Mouse (Mus musculus): ENCODE data around the gene Hyal2.
A peak's percentile ranks its signal among the peaks of the same experiment; 100 is the strongest.
"Not testable (repeated sequence)": the region's sequence is repeated elsewhere in the genome, so short reads cannot be mapped to it uniquely, and the experiment has no call there.

Gene Hyal2

GRCm38 (mm10) chr9:107547026-107547425 lies 20.7 kb upstream of the Hyal2 start, which contains the start of gene Zmynd10:
TSS of gene Zmynd10 (plus strand) at chr9:107547298.
- DNase-seq = peak; percentile 93

DNA sequence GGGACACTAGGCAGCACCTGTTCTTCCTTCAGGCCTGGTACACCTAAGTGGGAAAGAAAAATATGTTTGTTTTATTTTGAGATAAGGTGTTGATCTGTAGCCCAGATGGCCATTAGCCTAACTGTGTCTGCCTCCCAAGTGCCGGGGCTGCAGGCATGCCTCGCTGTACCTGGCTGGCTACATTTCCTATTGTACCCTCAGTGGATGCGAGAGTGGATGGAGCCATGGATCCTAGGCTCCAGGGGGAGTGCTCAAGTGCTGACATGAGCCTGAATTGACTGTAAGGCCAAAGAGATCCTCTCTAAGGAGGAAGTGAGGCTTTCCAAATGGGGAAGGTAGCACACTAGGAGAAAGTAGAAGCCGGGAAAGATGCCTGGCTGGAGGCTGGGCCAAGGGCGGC lies 19.8 kb upstream of the Hyal2 start:
- DNase-seq = no peak

DNA sequence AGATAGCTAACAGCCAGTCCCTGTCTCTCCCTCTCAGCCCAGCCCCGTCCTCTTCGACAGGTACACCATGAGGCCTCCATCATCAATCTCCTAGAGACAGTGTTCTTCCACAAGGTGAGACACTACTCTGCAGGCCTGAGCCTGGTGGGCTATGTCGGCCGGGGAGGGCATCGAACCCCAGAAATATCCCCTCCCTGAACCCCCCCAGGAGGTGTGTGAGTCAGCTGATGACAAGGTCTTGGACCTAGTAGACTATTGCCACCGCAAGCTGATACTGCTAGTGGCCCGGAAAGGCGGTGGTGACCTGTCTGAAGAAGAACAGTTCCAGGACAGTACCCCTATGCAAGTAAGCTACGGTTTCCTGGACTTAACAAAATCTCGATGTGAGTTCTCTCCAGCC lies 18.9 kb upstream of the Hyal2 start:
- no peak for DNase-seq

GRCm38 (mm10) chr9:107549297-107550074 lies 18.3 kb upstream of the Hyal2 start:
- no peak for DNase-seq

GRCm38 (mm10) chr9:107550491-107551116 lies 17.1 kb upstream of the Hyal2 start:
- DNase-seq = no peak

GRCm38 (mm10) chr9:107551117-107551889 lies 16.4 kb upstream of the Hyal2 start, which contains the start of gene Rassf1:
TSS of gene Rassf1 (plus strand) at chr9:107551555.
- DNase-seq = peak; percentile 83

DNA sequence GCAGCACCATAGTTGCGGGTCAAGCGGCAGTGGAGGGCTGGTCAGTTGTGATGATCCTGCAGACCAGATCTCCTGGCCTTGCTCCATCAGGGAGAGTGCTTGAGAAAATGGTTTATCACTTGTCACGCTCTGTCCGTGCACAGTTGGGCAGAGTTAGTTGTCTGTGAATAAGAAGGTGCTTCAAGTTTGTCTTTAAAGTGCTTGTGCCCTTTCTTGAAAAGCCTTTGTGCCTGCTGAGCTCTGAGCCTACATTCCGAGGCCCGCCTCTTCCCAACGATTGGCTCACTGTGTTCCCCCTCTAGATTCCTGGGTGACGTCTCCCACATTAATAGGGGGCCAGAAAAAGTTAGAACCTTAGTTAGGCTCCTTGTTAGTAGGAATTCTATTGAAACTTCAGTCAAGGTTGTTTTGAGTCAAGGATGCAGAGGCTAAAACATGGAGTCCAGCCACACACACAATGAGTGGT lies 15.8 kb upstream of the Hyal2 start:
- no peak for DNase-seq

- DNase-seq = no peak
Measured at GRCm38 (mm10) chr9:107552690-107553393, 14.9 kb upstream of the Hyal2 start.

DNA sequence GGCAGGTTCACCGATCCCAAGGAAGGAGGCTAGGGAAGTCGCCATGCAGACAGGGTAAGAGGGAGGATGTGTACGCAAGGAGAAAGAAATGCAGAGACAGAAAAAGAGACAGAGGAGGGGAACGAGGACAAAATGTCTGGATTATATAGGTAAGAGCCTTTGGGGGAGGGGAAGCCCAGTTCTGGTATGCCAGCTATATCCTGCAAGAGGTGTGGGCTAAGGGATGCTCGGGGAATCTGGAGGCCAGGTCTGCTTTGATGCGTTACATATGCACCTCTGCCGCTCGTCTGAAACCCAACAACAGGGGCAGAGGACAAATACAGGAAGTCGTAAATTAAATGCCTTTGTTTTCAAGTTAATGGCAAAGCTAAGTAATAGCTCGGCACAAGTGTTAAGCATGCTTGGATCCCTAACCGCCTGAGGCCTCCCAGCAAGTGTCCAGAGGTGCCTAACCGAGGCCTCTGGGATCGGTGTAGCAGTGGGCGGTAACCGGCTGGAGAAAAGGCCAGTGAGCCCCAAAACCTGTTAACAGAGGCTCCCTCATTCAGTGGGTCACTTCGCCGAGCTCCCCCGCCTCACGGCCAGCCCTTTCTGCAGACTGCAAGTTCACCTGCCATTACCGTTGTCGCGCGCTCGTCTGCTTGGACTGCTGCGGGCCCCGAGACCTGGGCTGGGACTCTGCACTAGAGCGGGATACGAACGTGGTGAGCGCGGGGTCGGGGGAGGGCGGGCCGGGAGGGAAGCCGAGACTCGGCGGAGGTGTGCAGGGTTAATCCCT lies 14.0 kb upstream of the Hyal2 start:
- peak; percentile 72 for DNase-seq

DNA sequence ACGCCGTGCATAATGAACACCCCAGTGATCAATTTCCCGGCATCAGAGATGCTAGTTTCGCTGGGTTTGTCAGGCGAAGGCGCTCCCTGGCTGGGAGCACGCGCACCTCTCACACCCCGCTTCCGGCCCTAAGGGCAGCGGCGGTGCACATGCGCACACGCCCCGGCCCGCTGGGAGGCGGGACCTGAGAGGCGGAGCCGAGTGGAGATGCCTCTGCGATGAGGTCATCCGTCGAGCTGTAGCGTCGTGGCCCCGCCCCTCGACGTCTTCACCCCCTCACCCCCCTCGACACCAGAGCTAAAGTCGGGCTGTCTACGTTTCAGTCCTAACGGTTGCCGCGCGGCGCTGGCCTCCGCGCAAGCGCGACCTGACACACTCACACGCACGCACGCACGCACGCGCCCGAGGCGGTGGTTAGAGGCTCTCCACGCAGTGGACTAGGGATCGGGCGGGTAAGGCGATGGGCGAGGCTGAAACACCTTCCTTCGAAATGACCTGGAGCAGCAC lies 13.4 kb upstream of the Hyal2 start:
- DNase-seq = peak; percentile 97

- no peak for DNase-seq
Measured at GRCm38 (mm10) chr9:107555031-107555457, 12.7 kb upstream of the Hyal2 start.

GRCm38 (mm10) chr9:107555701-107556100 lies 12.0 kb upstream of the Hyal2 start:
- DNase-seq = no peak

- no peak for DNase-seq
Measured at GRCm38 (mm10) chr9:107556346-107556745, 11.4 kb upstream of the Hyal2 start.

DNA sequence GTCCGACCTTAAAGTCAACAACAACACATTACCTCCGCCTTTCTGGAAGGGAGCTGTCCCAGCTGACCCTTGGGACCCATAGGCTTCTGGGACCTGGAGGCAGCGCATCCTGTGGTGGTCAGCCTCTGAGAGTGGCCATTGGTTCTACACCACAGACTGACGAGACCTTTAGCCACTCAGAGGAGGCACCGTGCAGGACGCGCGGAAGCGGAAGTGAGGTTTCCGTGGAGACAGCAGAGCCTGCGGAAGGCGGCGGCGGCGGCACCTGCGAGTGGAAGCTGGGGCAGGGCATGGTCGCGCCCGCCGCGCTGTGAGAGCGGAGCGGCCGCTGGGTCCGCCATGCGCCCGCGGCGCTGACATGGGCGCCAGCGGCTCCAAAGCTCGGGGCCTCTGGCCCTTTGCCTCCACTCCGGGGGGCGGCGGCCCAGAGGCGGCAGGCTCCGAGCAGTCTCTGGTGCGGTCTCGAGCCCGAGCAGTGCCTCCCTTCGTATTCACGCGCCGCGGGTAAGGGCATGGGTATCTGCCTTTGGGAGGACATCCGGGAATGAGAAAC lies 4.6 kb upstream of the Hyal2 start, which contains the start of gene Tusc2:
Gene Tusc2, plus strand, starts transcription at position 227 of the 553 bp plus-strand sequence.
- peak; percentile 94 for DNase-seq

DNA sequence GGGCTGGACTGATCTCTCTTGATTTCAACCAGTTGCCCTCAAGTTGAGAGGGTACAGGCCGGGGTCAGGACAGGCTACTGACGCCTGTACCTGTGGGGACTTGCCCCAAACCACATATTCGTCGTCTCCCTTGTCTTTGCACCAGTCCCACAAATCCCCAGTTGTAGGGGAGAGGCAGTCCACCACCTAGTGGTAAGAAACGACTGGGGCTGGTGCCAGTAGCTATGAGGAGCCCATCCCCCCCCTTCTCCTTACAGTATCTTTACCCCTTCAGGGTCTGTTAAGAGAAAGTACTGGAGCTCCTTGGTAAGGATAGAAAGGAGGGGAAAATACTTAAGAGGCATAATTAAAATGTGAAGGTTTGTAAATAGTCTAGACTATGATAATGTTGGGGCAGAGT lies 2.2 kb upstream of the Hyal2 start:
- not testable (repeated sequence) for DNase-seq

DNA sequence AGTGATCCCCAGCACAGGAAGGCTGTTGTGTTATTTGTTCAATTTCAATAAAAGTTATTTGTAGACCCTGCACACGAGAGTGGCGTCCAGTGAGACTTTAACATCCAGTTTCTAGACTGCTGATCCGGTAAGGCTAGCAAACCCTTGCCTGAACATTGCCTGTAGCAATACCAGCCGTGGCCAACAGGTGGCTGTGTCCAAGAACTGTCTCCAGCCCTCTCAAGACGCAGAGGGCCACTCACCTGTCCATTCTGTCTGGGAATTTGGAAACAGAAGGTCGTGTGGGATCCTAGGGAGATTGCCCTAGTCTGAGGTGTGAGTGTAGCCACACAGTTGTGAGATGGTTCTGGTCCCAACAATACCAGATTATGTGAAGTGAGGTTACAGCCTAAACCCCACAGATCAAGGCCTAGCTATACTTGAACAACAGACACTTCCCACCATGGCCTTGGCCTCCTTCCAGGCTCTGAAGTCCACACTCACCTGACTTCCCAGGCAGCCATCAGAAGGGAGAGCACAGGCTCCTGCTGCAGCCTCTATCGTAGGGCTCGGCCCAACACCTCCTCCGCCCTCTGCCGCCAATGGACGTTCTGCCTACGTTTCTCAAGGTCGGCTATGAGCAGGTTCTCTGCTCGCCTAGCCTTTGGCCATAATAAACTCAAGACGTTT lies 1.6 kb upstream of the Hyal2 start:
- peak; percentile 81 for DNase-seq

DNA sequence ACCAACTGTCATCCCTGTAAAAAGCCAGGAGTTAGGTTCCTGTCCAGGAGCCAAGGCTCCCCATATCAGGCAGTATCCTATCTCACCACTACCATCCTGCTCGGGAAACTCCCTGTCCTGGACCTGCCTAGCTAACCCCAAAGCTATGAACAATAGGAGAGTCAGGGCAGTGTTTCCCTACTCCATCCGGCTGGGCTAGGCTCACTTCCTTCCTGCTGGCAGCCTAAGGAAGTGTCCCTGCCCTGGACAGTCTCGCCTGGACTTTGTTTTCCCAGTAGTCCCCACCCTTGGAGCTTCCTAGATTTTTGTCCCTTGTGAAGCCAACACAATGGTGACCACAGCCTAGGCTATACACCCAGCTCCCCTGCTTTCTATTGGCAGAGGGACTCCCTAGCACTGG lies 890 bp upstream of the Hyal2 start:
- DNase-seq = no peak

DNA sequence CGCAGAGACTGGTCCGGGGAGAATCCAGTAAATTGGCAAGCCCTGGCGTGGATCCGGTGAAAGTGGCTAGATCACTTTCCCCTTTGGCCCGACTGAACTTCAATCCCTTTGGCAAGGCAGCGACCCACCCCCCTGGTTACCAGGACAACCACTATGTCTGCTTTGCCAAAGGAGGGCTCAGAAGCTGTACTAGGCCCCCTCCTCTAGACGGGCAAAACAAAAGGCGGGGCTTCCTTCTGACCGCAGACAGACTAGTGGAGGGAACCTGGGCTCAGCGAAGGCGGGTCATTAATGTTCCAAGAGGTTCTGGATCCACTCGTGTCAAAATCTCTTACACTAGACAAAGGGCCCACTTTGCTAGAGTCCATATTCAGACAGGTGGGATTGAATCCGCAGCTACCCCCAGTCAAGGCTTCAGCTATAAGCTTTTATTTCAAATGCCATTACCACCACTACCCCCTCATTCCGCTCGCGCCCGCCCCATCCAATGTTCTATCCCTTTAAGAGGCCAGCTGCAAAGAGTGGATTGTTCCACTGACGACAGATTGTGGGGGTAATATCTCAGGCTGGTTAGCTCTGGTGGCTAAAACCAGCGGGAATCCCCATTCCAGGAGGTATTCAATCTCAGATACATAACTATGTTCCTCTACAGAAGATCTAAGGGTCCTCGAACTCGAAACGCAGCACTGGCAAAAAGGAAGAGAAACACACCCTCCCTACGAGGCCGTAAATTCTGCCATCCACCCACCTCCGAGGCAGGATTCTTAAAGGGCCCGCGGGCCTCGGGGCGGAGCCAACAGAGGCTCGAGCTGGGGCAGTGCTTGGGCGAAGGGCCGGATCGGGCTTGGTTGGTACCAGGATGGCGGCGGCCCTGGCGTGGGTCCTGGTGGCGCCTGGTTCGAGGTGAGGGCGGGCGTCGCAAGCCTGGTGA lies 851 bp downstream of the Hyal2 start:
- DNase-seq = peak; percentile 84

DNA sequence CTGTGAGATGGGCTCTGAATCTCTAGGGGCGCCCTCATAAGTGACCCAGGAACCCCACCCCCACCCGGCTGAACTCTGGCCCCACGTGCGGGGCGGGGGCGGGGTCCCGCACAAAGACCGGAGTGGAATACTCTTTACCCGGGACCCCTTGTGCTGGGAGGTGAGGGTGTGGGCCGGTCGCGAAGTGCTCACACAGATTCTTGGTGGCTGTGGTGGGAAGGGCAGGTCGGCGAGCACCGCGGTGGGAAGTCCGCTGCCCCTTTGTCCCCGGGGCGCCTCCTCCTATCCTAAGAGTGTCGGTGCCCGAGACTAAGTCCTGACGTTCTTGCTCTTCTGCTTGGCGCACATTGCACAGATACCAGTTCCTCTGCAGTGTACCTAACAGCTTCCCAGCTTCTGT lies 1.5 kb downstream of the Hyal2 start:
- DNase-seq = no peak

DNA sequence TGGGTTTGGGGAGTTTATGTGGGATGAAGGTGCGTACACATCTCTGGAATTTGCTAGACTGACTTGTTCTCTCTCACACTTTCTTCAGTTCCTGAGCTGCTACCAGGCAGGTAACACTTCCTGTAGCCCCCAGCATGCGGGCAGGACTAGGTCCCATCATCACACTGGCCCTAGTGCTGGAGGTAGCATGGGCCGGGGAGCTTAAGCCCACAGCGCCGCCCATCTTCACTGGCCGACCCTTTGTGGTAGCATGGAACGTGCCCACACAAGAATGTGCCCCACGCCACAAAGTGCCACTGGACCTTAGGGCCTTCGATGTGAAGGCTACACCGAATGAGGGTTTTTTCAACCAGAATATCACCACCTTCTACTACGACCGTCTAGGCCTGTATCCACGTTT lies 2.3 kb downstream of the Hyal2 start:
- peak; percentile 23 for DNase-seq

All from thymus, postnatal 14 days (tissue).